Mouse (Mus musculus) gastrocnemius, postnatal 14 days (tissue): ENCODE measurements at regions not wholly inside any gene's neighbourhood (a gene's known extent, or its start where the extent isn't known, plus 50 kb on each side); places are given as distances from the start of the nearest gene placed in this dataset.

Experiments
- DNase-seq: peaks from one replicate; pipeline ENCODE4 v3.0.0; 2021; ENCODE audit warnings: mixed read lengths
- intact Hi-C: fragments of 180-260 bp; cut with DNase I; formaldehyde crosslinking; loops from one replicate; pipeline ENCODE4 v1.15.1; 2025; ENCODE audit warnings: low total_unique reads

GRCm38 (mm10) chr8:26564254-26564653 lies 412.9 kb upstream of the Zfp703 start:
- DNase-seq, result no peak
- intact Hi-C loops, result no loop called here

DNA sequence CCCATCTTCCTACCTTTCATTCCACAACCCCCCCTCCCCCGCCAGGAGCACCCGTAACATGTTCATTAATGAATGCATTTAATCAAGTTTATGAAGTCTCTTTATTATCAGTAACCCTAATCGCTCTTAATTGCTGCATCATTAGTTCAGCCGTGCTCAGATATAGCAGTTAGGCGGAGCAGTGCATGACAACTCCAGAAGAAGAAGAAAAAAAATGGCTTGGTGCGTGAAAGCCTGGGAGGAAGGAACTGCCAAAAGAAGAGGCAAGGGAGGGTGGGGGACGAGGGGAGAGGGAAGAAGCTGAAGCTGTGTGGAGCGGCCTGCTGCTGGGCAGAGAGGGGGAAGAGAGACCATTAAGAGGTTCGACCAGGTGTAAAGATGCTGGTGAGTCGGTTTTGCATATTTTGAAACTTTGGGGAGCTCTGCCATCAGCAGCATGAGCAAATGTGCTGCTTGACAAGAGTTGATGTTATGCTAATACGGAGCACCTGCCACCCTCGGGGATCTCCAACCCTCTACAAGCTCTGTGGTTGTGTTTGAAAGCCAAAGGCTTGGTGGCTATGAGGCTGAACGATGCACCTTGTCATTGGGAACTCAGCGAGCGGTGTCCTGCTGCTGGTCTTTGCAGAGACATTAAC lies 408.6 kb upstream of the Zfp703 start:
- no peak for DNase-seq
- intact Hi-C loops, result no loop called here

- intact Hi-C loops, result no loop called here
- no peak for DNase-seq
Measured at GRCm38 (mm10) chr8:26588841-26589240, 388.3 kb upstream of the Zfp703 start.

DNA sequence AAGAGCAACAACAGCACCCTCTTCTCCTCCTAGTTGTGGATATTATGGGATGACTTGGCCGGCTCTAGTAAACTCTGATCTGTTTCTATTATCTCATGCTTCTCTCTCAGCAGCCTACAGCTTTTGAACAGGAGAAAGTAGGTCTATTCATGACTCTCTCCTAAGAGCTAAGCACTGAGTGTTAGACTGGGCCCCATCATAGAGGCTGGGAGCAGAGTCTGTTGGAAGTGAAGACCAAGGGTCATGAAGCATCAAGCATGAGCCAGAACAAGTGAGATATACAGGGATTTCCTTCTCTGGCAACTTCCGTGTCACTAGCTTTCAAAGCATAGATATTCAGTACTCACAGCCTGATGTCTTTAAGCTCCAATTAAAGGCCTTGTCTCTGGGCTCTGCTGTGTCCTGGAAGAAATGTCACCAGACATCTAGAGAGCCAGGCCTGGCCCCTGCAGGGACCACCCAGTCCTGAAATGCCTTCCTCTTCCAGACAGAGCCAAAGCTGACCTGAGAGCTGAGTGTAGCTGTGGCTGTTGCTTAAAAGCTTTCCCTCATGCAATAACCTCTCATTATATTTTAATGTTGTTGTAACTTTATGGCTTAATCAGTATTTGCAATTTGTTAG lies 386.4 kb upstream of the Zfp703 start:
- intact Hi-C loops, result no loop called here
- DNase-seq, result no peak

- intact Hi-C loops, result no loop called here
- DNase-seq, result no peak
Measured at GRCm38 (mm10) chr8:26591266-26591665, 385.9 kb upstream of the Zfp703 start.

DNA sequence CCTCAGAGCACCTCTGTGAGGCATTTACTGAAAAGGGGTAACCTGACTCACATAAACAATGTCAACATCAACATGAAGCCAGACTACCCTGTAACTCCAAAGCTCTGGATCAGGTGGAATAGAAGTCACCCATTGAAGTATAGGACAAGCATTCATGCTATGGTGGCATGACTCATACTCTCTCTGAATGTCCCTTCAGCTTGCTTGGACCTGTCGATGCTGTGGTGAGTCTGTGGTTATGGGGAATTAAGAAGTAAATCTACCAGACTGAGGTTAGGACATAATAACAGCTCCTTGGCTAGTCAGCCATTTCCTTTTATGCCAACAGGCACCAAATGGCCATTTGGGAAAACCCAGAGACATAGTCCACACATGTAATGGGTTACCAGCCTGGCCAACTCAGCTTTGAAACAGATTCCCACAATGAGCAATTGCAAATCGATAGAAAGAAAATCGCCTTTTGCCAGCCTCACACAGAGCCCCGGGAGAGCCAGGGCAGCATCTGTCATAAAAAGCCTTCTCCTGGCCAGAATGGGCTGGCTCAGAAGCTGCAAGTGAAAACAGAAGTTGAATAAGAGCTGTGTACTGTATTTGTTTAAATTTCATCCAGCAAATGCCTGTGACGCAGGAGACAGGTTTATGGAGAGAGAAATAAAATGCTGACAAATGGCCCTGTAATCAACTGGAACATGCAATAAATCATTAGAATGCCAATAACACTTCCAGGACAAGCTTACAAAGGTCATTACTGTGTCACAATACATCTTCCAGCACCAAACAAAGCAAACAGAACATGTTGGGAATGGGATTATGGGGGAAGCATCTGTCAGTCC lies 383.4 kb upstream of the Zfp703 start:
- DNase-seq, result no peak
- intact Hi-C loops, result no loop called here

GRCm38 (mm10) chr8:26594369-26594920 lies 382.7 kb upstream of the Zfp703 start:
- intact Hi-C loops, result no loop called here
- no peak for DNase-seq

GRCm38 (mm10) chr8:26595431-26596018 lies 381.6 kb upstream of the Zfp703 start:
- DNase-seq, result peak; percentile 17
- intact Hi-C loops, result no loop called here

DNA sequence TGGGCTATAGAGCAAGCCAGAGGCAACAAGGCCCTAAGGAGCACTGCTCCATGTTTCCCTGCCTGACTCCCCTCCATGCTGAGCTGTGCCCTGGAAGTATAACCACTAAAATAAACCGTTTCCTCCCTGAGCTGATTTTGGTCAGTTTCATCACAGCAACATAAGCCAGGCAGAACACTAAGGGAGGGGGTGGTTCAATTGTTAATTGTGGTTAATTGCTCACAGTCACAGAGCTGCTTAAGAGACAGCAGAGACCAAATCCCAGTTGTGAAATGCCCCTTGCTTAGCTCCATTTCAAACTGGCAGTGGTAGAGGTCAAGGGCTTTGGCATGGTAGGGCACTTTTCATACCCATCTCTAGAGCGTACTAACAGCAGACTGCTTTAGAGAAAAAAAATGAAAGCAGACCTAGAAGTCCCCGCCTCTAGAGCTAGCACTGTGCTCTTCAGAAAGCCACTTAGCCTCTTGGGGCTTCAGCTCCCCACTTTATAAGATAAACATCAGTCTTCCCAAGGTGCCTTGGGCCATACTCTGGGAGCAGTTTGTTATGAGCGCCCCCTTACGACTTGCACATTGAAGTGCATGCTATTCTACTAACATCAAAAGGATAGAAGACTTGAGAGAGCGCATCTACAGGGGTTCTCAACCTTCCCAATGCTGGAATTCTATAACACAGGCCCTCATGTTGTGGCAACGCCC lies 380.3 kb upstream of the Zfp703 start:
- no peak for DNase-seq
- intact Hi-C loops, result no loop called here

GRCm38 (mm10) chr8:26598520-26598919 lies 378.6 kb upstream of the Zfp703 start:
- DNase-seq, result no peak
- intact Hi-C loops, result no loop called here

- intact Hi-C loops, result no loop called here
- DNase-seq, result no peak
Measured at GRCm38 (mm10) chr8:26600127-26600526, 377.0 kb upstream of the Zfp703 start.

DNA sequence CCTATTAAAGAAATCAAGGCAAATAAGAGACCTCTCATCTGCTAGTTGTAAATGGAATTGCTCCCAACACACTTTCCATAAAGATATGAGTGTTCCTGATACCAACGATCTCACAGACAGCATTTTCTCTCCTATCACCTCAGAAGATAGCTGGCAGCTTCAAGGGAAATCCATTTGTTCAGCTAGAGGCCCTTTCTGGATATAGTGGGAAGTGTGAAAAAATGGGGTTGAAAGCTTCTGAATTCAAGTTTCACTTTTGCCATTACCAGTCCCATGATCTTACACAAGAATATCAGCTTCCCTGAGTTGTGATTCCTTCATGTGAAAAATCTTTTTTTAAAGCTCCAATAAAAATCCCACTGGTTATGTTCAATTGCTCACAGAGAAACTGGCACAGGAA lies 369.1 kb upstream of the Zfp703 start:
- no peak for DNase-seq
- intact Hi-C loops, result no loop called here

- intact Hi-C loops, result no loop called here
- no peak for DNase-seq
Measured at GRCm38 (mm10) chr8:26608588-26608987, 368.5 kb upstream of the Zfp703 start.

DNA sequence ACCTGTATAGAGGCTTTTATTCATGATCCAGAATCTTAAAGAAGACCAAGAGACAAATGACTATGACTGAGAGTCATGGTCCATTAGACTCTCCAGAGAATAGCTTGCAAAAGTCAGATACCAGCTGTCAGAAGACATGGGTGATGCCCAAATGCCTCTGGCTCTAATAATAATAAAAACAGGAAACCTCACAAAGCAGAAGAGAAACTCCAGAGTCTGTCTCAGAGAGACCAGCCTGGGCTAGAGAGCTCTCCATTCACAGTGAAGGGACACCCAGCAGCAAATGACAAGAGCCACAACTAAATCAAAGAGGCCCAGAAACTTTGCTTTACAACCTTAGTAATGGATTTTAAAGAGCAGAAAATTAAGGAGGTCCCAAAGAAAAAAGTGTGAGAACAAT lies 365.0 kb upstream of the Zfp703 start:
- intact Hi-C loops, result no loop called here
- no peak for DNase-seq

GRCm38 (mm10) chr8:26622311-26623052 lies 354.6 kb upstream of the Zfp703 start:
- DNase-seq, result no peak
- intact Hi-C loops, result no loop called here

- DNase-seq, result no peak
- intact Hi-C loops, result no loop called here
Measured at GRCm38 (mm10) chr8:26626186-26626585, 350.9 kb upstream of the Zfp703 start.

DNA sequence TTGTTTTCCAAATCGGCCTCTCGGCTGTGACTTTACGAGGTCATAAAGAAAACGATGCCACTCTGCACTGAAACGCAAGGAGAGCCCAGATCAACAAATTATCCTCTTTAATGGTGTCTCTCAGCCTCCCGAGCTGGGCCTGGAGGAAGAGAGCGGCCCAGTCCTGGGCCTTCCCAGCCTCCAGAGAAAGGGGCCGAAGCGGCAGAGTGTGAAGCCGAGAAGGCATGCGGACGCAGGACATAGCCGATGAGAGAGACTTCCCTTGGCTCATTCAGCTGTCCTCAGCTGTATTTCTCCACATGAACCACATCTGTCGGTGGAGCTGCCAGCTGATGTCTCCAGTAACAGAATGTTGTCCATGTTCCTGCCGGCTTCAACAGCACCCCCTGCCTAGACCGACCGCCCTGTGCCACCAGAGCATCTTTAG lies 350.5 kb upstream of the Zfp703 start:
- intact Hi-C loops, result no loop called here
- peak; percentile 60 for DNase-seq

GRCm38 (mm10) chr8:26627191-26627891 lies 349.8 kb upstream of the Zfp703 start:
- peak; percentile 12 for DNase-seq
- intact Hi-C loops, result no loop called here
